Mouse (Mus musculus) erythroblast, adult 5-6 weeks (primary cell): ENCODE data around the gene Hepacam2. TPM values are rescaled to one million over a fixed set of nuclear protein-coding genes. Genes with fewer than 3 reads are reported as not detected.
"Not testable (repeated sequence)": the region's sequence is repeated elsewhere in the genome, so short reads cannot be mapped to it uniquely, and the experiment has no call there.

Experiments
- ATAC-seq: replicated peaks from 2 replicates; pipeline ENCODE4 v1.8.0; 2016; ENCODE audit warnings: moderate number of reproducible peaks, mild to moderate bottlenecking, moderate TSS enrichment, inconsistent platforms; ENCODE audit not compliant: poor library complexity, low FRiP score, severe bottlenecking
- total RNA-seq, 2 experiments: library from RNA; stranded (forward) in 1 of 2; stranded (reverse) in 1 of 2; fragments of 150-400 nt in 1 of 2; fragments of 200-764, 138-1000 nt in 1 of 2; gene quantifications; 2 replicates each; pipeline versions ENCODE4 v1.2.3 to v1.2.4; 2015 to 2017; ENCODE audit warnings: low replicate concordance in 2 of 2

Gene Hepacam2
- total RNA-seq (2015; ENCODE audit: low replicate concordance) (1.7 TPM in 1 of 2 replicates, not detected in the other), total RNA-seq (2017; ENCODE audit: low replicate concordance) (0.68 TPM in 1 of 2 replicates, not detected in the other)

GRCm38 (mm10) chr6:3498162-3498848, at the start of gene Hepacam2, which contains the start of gene Vps50:
Gene Hepacam2, minus strand, starts transcription at chr6:3498298.
Gene Vps50, plus strand, starts transcription at chr6:3498382.
- ATAC-seq, result peak; percentile 99

- ATAC-seq, result no peak
Measured at GRCm38 (mm10) chr6:3544970-3545369, 46.9 kb upstream of the Hepacam2 start.

- ATAC-seq, result no peak
Measured at GRCm38 (mm10) chr6:3543862-3544261, 45.8 kb upstream of the Hepacam2 start.

GRCm38 (mm10) chr6:3539470-3539869, 41.4 kb upstream of the Hepacam2 start:
- no peak for ATAC-seq

GRCm38 (mm10) chr6:3536048-3536447, 38.0 kb upstream of the Hepacam2 start:
- no peak for ATAC-seq

GRCm38 (mm10) chr6:3531445-3531844, 33.3 kb upstream of the Hepacam2 start:
- no peak for ATAC-seq

GRCm38 (mm10) chr6:3528198-3528597, 30.1 kb upstream of the Hepacam2 start:
- no peak for ATAC-seq

- ATAC-seq, result no peak
Measured at GRCm38 (mm10) chr6:3512611-3513010, 14.5 kb upstream of the Hepacam2 start.

GRCm38 (mm10) chr6:3511612-3512011, 13.5 kb upstream of the Hepacam2 start:
- ATAC-seq, result no peak

GRCm38 (mm10) chr6:3511116-3511515, 13.0 kb upstream of the Hepacam2 start:
- no peak for ATAC-seq

GRCm38 (mm10) chr6:3509782-3510181, 11.7 kb upstream of the Hepacam2 start:
- ATAC-seq, result no peak; the same call in 1 of the 2 replicates

GRCm38 (mm10) chr6:3508151-3508550, 10.1 kb upstream of the Hepacam2 start:
- ATAC-seq, result not testable (repeated sequence)

- ATAC-seq, result no peak
Measured at GRCm38 (mm10) chr6:3507078-3507477, 9.0 kb upstream of the Hepacam2 start.

GRCm38 (mm10) chr6:3505289-3505688, 7.2 kb upstream of the Hepacam2 start:
- no peak for ATAC-seq

- ATAC-seq, result no peak
Measured at GRCm38 (mm10) chr6:3500286-3500685, 2.2 kb upstream of the Hepacam2 start.

GRCm38 (mm10) chr6:3496210-3496609, 1.9 kb downstream of the Hepacam2 start:
- ATAC-seq, result no peak

GRCm38 (mm10) chr6:3494285-3494684, 3.8 kb downstream of the Hepacam2 start:
- ATAC-seq, result no peak

- no peak for ATAC-seq
Measured at GRCm38 (mm10) chr6:3487355-3487754, 10.7 kb downstream of the Hepacam2 start.

GRCm38 (mm10) chr6:3485133-3485532, 13.0 kb downstream of the Hepacam2 start:
- ATAC-seq, result no peak

- no peak for ATAC-seq
Measured at GRCm38 (mm10) chr6:3481705-3482104, 16.4 kb downstream of the Hepacam2 start.

- no peak for ATAC-seq
Measured at GRCm38 (mm10) chr6:3479853-3480252, 18.2 kb downstream of the Hepacam2 start.

- ATAC-seq, result no peak
Measured at GRCm38 (mm10) chr6:3476299-3476698, 21.8 kb downstream of the Hepacam2 start.
